Mouse (Mus musculus) CH12.LX (cell line): Measurements from ENCODE around the gene Uqcr11. TPM values are rescaled to one million over a fixed set of nuclear protein-coding genes. Genes with fewer than 3 reads are reported as not detected.

Experiments used
- DNase-seq: peaks from one replicate; pipeline ENCODE4 v3.0.0-alpha.2; 2013; ENCODE audit errors: extremely low read depth
- H3K27ac ChIP-seq: 2 replicates; pipeline ENCODE4 v1.5.1; 2012; ENCODE audit warnings: low read depth, mild to moderate bottlenecking, control low read depth, moderate library complexity; ENCODE audit not compliant: insufficient read depth
- H3K27me3 ChIP-seq: replicated peaks from 2 replicates; pipeline ENCODE3; 2012; ENCODE audit warnings: inconsistent platforms
- H3K36me3 ChIP-seq, 2 experiments: replicated peaks in 1 of 2; 2 replicates each; pipeline versions ENCODE3 to v1.6.1; 2012; ENCODE audit warnings: inconsistent platforms in 1 of 2, low read length in 1 of 2, mild to moderate bottlenecking in 1 of 2, mixed read lengths in 1 of 2, moderate library complexity in 1 of 2; ENCODE audit not compliant: control insufficient read depth in 1 of 2, insufficient read depth in 1 of 2
- H3K4me1 ChIP-seq, 2 experiments: 2 replicates each; pipeline ENCODE4 v1.6.1; 2012; ENCODE audit warnings: inconsistent platforms in 1 of 2, moderate library complexity in 1 of 2; ENCODE audit not compliant: insufficient read depth in 2 of 2, control insufficient read depth in 1 of 2
- H3K4me2 ChIP-seq: 2 replicates; pipeline ENCODE4 v1.6.1; 2012; ENCODE audit warnings: low read depth, mild to moderate bottlenecking, control low read depth; ENCODE audit not compliant: poor library complexity, insufficient read depth, severe bottlenecking
- H3K4me3 ChIP-seq, 3 experiments: fragments of 150-350 bp in 1 of 3; sonication (generic) in 1 of 3; replicated peaks in 1 of 3; 2 replicates each; pipeline versions ENCODE3 to v1.5.1; 2011 to 2012; ENCODE audit warnings: low read depth in 2 of 3, low read length in 2 of 3, mild to moderate bottlenecking in 2 of 3, moderate library complexity in 2 of 3, control low read depth in 1 of 3, improper control_type of control experiment in 1 of 3, inconsistent platforms in 1 of 3, mixed read lengths in 1 of 3; ENCODE audit not compliant: poor library complexity in 1 of 3
- H3K79me2 ChIP-seq: replicated peaks from 2 replicates; pipeline ENCODE4 v1.6.1; 2012; ENCODE audit warnings: mild to moderate bottlenecking, moderate library complexity; ENCODE audit not compliant: control insufficient read depth, poor library complexity, insufficient read depth, severe bottlenecking; ENCODE audit errors: extremely low read depth
- H3K9ac ChIP-seq: 2 replicates; pipeline ENCODE4 v1.6.1; 2012; ENCODE audit warnings: low read depth, mild to moderate bottlenecking, control low read depth, moderate library complexity; ENCODE audit not compliant: insufficient read depth
- H3K9me3 ChIP-seq: replicated peaks from 2 replicates; pipeline ENCODE3; 2012; ENCODE audit warnings: low read length, inconsistent platforms, mixed read lengths
- BHLHE40 ChIP-seq: IDR thresholded peaks from 2 replicates; pipeline ENCODE4 v1.6.1; 2011; ENCODE audit warnings: mild to moderate bottlenecking, low read depth, low read length, improper control_type of control experiment
- CHD2 ChIP-seq: IDR thresholded peaks from 2 replicates; pipeline ENCODE4 v1.6.1; 2011; ENCODE audit warnings: low read length, improper control_type of control experiment
- CTCF ChIP-seq, 2 experiments: IDR thresholded peaks in 1 of 2; conservative IDR thresholded peaks in 1 of 2; 2 replicates each; pipeline ENCODE4 v1.5.1; 2011 to 2012; ENCODE audit warnings: low read depth in 2 of 2, low read length in 2 of 2, improper control_type of control experiment in 1 of 2, inconsistent platforms in 1 of 2, mild to moderate bottlenecking in 1 of 2, moderate library complexity in 1 of 2
- E2F4 ChIP-seq: IDR thresholded peaks from 2 replicates; pipeline ENCODE4 v1.6.1; 2011; ENCODE audit warnings: low read depth, low read length, improper control_type of control experiment; ENCODE audit not compliant: insufficient replicate concordance
- ELF1 ChIP-seq: IDR thresholded peaks from 2 replicates; pipeline ENCODE4 v1.6.1; 2014; ENCODE audit warnings: low read depth, mild to moderate bottlenecking, inconsistent platforms, low read length, improper control_type of control experiment
- EP300 ChIP-seq: IDR thresholded peaks from 2 replicates; pipeline ENCODE4 v1.6.1; 2011; ENCODE audit warnings: low read length, improper control_type of control experiment
- JUN ChIP-seq: IDR thresholded peaks from 2 replicates; pipeline ENCODE4 v1.6.1; 2011; ENCODE audit warnings: low read depth, mild to moderate bottlenecking, low read length, improper control_type of control experiment, moderate library complexity; ENCODE audit not compliant: insufficient read depth
- JUND ChIP-seq: conservative IDR thresholded peaks from 2 replicates; pipeline ENCODE4 v1.6.1; 2011; ENCODE audit warnings: low read depth, low read length, improper control_type of control experiment
- MAFK ChIP-seq: IDR thresholded peaks from 2 replicates; pipeline ENCODE4 v1.6.1; 2011; ENCODE audit warnings: low read length, improper control_type of control experiment; ENCODE audit not compliant: insufficient replicate concordance
- MAZ ChIP-seq: IDR thresholded peaks from 2 replicates; pipeline ENCODE4 v1.6.1; 2012; ENCODE audit warnings: low read depth, mild to moderate bottlenecking, inconsistent platforms, low read length, improper control_type of control experiment, moderate library complexity
- MXI1 ChIP-seq: IDR thresholded peaks from 2 replicates; pipeline ENCODE4 v1.6.1; 2011; ENCODE audit warnings: mild to moderate bottlenecking, low read depth, low read length, improper control_type of control experiment
- NELFE ChIP-seq: IDR thresholded peaks from 2 replicates; pipeline ENCODE4 v1.6.1; 2011; ENCODE audit warnings: low read depth, low read length, improper control_type of control experiment
- NRF1 ChIP-seq: IDR thresholded peaks from 2 replicates; pipeline ENCODE4 v1.6.1; 2014; ENCODE audit warnings: low read depth, mild to moderate bottlenecking, inconsistent platforms, low read length, improper control_type of control experiment, moderate library complexity
- PAX5 ChIP-seq: IDR thresholded peaks from 2 replicates; pipeline ENCODE4 v1.6.1; 2012; ENCODE audit warnings: low read length, inconsistent platforms, mixed read lengths
- POLR2A ChIP-seq: IDR thresholded peaks from 2 replicates; pipeline ENCODE4 v1.6.1; 2011; ENCODE audit warnings: low read depth, mild to moderate bottlenecking, improper control_type of control experiment, low read length
- POLR2AphosphoS2 ChIP-seq: IDR thresholded peaks from 2 replicates; pipeline ENCODE4 v1.6.1; 2011; ENCODE audit warnings: low read depth, low read length, improper control_type of control experiment
- RAD21 ChIP-seq: IDR thresholded peaks from 2 replicates; pipeline ENCODE4 v1.6.1; 2011; ENCODE audit warnings: low read depth, mild to moderate bottlenecking, low read length, improper control_type of control experiment, moderate library complexity
- TCF12 ChIP-seq: IDR thresholded peaks from 2 replicates; pipeline ENCODE4 v1.6.1; 2014; ENCODE audit warnings: low read depth, mild to moderate bottlenecking, inconsistent platforms, low read length, improper control_type of control experiment
- USF1 ChIP-seq: IDR thresholded peaks from 2 replicates; pipeline ENCODE4 v1.6.1; 2014; ENCODE audit warnings: low read depth, mild to moderate bottlenecking, inconsistent platforms, low read length, improper control_type of control experiment
- USF2 ChIP-seq: conservative IDR thresholded peaks from 2 replicates; pipeline ENCODE4 v1.6.1; 2011; ENCODE audit warnings: low read depth, low read length, improper control_type of control experiment
- ZC3H11A ChIP-seq: IDR thresholded peaks from 2 replicates; pipeline ENCODE4 v1.6.1; 2012; ENCODE audit warnings: low read depth, mild to moderate bottlenecking, inconsistent platforms, low read length, improper control_type of control experiment
- ZKSCAN1 ChIP-seq: IDR thresholded peaks from 2 replicates; pipeline ENCODE4 v1.6.1; 2012; ENCODE audit warnings: low read depth, inconsistent platforms, low read length, improper control_type of control experiment, borderline replicate concordance
- dilution Hi-C: fragments of 300-500 bp; cut with MboI; formaldehyde crosslinking; loops from 2 replicates; pipeline ENCODE4 v1.14.3; 2020; ENCODE audit warnings: low sequenced_read_pairs; ENCODE audit not compliant: extremely low pct_unique_long_range_greater_than_20kb, extremely low pct_ligation_motif_present
- in situ Hi-C: fragments of 300-500 bp; cut with MboI; formaldehyde crosslinking; loops from 3 replicates; pipeline ENCODE4 v1.14.3; 2019; ENCODE audit warnings: low sequenced_read_pairs, low pct_ligation_motif_present, low pct_unique_long_range_greater_than_20kb, mixed read lengths
- polyA plus RNA-seq: library from polyadenylated mRNA; unstranded; fragments of >175 nt; gene quantifications from 2 replicates; pipeline ENCODE4 v1.2.1, GENCODE M21; 2012; ENCODE audit warnings: low read depth; ENCODE audit not compliant: insufficient read length
- total RNA-seq, 2 experiments: library from RNA; depleted of rRNA; stranded (reverse); fragments of 300-350 nt in 1 of 2; fragments of >200 nt in 1 of 2; gene quantifications; 2 replicates each; pipeline ENCODE4 v1.2.3; 2012 to 2014

Uqcr11 gene
- total and polyA plus RNA-seq, 3 experiments: 206 to 466 (median 444) TPM

- TF ChIP-seq BHLHE40: no peak
- TF ChIP-seq ZKSCAN1: no peak
- TF ChIP-seq NRF1: no peak
- TF ChIP-seq POLR2A: no peak
- no peak for TF ChIP-seq CTCF (conservative IDR thresholded peaks at IDR 0.05 in 1 of 2, IDR thresholded peaks at IDR 0.05 in 1 of 2; ENCODE audit: low read depth in 2 of 2, low read length in 2 of 2)
- TF ChIP-seq, all 38 proteins: peak for 0
- H3K36me3 ChIP-seq: peaks cover 28 to 56% of the 10 kb centered on the region in 2 experiments
- no peaks in the 10 kb centered on the region for H3K9me3 ChIP-seq
- no peaks in the 10 kb centered on the region for H3K79me2 ChIP-seq
- H3K4me2 ChIP-seq: no peak overlapping the region
- DNase-seq: no peak
- no peak overlapping the region for H3K9ac ChIP-seq
- H3K4me3 ChIP-seq: no peak overlapping the region
- dilution Hi-C loops: no loop called here
- H3K27ac ChIP-seq: no peak overlapping the region
- in situ Hi-C loops: loop anchor here (5.0 kb wide), 1 partner anchor 38 kb away; no protein-coding TSS in a partner anchor
- H3K27me3 ChIP-seq: no peaks in the 10 kb centered on the region
- peaks cover 31 to 52% of the 10 kb centered on the region in 2 experiments for H3K4me1 ChIP-seq
These were observed 17.4 kb downstream of the Uqcr11 start for GRCm38 (mm10) chr10:80389185-80389708.

- Histone ChIP-seq H3K4me2 (no peak overlapping the region), H3K4me3 (no peak overlapping the region), H3K27me3 (no peaks in the 10 kb centered on the region), H3K36me3 (peaks cover 23 to 53% of the 10 kb centered on the region in 2 experiments), H3K9ac (no peak overlapping the region), H3K4me1 (peaks cover 35 to 53% of the 10 kb centered on the region in 2 experiments), H3K79me2 (no peaks in the 10 kb centered on the region), H3K27ac (no peak overlapping the region), H3K9me3 (no peaks in the 10 kb centered on the region)
- TF ChIP-seq PAX5 (no peak), RAD21 (no peak), CHD2 (no peak), MAFK (no peak), ZC3H11A (no peak), CTCF (conservative IDR thresholded peaks at IDR 0.05 in 1 of 2, IDR thresholded peaks at IDR 0.05 in 1 of 2; ENCODE audit: low read depth in 2 of 2, low read length in 2 of 2) (no peak), ZKSCAN1 (no peak), JUN (no peak), POLR2AphosphoS2 (no peak), NELFE (no peak), JUND (no peak), MXI1 (no peak), USF2 (no peak), EP300 (no peak), ELF1 (no peak), USF1 (no peak), E2F4 (no peak), MAZ (no peak), TCF12 (no peak), POLR2A (no peak)
- DNase-seq: no peak
- in situ Hi-C loops (loop anchor here (5.0 kb wide), 1 partner anchor 39 kb away; no protein-coding TSS in a partner anchor), dilution Hi-C loops (no loop called here)
These were observed 17.9 kb downstream of the Uqcr11 start for GRCm38 (mm10) chr10:80388731-80389130.
